Mouse (Mus musculus): ENCODE measurements around the gene Slc25a44. TPM values are rescaled to one million over a fixed set of nuclear protein-coding genes. Genes with fewer than 3 reads are reported as not detected.
A peak's percentile ranks its signal among the peaks of the same experiment; 100 is the strongest.
"Not testable (repeated sequence)": the region's sequence is repeated elsewhere in the genome, so short reads cannot be mapped to it uniquely, and the experiment has no call there.

Gene Slc25a44
- polyA plus RNA-seq, 1 experiment: 25.4 TPM

DNA sequence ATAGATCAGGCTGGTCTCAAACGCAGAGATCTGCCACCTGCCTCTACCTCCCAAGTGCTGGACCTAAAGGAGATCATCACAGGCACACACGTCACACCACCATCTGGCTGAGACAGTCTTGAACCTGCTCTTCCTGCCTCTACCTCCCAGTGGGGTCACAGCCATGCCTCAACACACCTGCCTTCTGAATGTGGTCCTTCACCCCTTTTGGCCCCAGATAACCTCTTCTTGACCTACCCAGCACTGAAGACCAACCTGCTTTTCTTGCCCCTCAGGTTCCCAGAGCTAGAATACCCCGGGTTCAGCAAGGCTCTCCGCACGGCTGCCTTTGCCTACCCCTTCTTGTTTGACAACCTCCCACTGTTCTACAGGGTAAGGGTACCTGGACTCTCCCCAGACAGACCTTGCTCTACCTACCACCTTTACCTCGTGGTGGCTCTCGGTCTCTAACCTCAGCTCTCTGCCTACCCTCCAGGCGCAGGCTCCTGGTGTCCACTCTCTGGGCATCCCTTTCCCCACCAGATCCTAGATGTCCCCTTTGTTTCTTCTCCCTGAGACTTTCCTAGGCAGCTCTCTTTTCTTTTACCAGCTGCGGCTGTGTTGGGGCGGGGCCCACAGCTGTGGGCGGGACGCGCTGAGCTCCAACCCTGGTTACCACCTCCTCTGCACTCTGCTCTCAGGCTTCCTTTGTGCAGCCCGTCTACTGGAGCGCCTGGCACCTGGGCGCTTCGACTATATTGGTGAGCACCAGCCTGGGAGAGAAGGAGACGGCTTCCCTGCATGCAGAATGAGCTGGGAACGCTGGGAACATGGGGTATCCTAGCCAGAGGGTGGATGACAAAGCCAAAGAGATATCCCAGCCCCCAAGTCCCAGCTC is 49.0 kb downstream of the Slc25a44 start:
- WGBS: 14% methylated on average over 19 of the region's 19 CpGs
- H3K4me1 ChIP-seq (ENCODE audit: control insufficient read depth, insufficient read depth, low read length); H3K4me3 ChIP-seq (replicated peaks; ENCODE audit: extremely low read depth, low read depth, low read length); DNase-seq: not testable (repeated sequence)

DNA sequence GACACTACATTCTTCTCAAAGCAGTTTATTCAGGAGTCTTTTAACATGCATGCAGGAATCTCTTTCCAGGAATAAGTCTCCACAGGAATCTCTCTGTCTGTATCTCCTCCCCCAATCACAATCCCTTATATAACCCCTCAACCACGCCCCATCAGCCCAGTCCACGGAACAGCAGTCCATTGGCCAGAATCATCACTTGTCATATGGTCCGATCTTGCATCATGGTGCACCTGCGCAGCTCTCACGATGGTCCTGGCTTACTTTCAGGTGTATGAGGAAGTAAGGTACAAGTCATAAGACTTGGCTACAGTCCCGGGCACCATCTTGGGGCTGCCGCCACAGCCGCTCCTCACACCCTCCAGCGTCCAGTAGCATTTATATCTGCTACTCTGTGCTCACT is 52.3 kb downstream of the Slc25a44 start, which contains the start of gene Bglap3:
Gene Bglap3, minus strand, starts transcription at position 101 of the 400 bp plus-strand sequence.
- 88% methylated on average over 9 of the region's 9 CpGs for whole genome bisulfite sequencing
- H3K4me1 ChIP-seq (ENCODE audit: control insufficient read depth, insufficient read depth, low read length): not testable (repeated sequence)

DNA sequence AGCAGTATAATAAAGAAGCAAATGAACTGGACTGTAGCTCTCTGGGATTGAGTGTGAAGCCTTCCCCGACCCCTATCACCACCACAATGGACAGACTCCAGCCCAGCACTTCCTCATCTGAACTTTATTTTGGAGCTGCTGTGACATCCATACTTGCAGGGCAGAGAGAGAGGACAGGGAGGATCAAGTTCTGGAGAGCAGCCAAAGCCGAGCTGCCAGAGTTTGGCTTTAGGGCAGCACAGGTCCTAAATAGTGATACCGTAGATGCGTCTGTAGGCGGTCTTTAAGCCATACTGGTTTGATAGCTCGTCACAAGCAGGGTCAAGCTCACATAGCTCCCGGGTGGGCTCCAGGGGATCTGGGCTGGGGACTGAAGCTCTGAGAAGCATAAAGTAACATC is 56.4 kb downstream of the Slc25a44 start:
- H3K4me3 ChIP-seq (replicated peaks; ENCODE audit: extremely low read depth, low read depth, low read length); H3K4me1 ChIP-seq (ENCODE audit: control insufficient read depth, insufficient read depth, low read length); DNase-seq: not testable (repeated sequence)
- WGBS: 91% methylated on average over 7 of the region's 7 CpGs

More for the DNA sequence above, 52.3 kb downstream of the Slc25a44 start, which contains the start of gene Bglap3:
- not testable (repeated sequence) for H3K4me3 ChIP-seq (replicated peaks; ENCODE audit: extremely low read depth, low read depth, low read length); DNase-seq

DNA sequence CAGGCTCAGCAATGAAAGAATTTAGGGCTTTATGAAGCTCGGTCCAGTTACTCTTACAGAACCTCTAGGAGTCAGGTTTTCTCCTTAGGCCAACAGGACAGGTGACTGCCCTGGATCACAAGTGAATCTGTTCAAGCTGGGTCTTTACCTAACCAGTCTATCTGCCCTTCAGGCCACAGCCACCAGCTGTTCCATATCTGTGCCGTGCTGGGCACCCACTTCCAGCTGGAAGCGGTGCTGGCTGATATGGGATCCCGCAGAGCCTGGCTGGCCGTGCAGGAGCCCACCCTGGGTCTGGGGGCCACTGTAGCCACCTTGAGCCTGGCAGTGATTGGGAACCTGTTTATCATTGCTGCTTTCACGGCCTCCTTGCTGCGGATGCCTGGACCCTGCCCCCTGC is 57.4 kb downstream of the Slc25a44 start:
- H3K4me3 ChIP-seq (replicated peaks; ENCODE audit: extremely low read depth, low read depth, low read length); DNase-seq; H3K4me1 ChIP-seq (ENCODE audit: control insufficient read depth, insufficient read depth, low read length): not testable (repeated sequence)
- WGBS: 57% methylated on average over 4 of the region's 7 CpGs

DNA sequence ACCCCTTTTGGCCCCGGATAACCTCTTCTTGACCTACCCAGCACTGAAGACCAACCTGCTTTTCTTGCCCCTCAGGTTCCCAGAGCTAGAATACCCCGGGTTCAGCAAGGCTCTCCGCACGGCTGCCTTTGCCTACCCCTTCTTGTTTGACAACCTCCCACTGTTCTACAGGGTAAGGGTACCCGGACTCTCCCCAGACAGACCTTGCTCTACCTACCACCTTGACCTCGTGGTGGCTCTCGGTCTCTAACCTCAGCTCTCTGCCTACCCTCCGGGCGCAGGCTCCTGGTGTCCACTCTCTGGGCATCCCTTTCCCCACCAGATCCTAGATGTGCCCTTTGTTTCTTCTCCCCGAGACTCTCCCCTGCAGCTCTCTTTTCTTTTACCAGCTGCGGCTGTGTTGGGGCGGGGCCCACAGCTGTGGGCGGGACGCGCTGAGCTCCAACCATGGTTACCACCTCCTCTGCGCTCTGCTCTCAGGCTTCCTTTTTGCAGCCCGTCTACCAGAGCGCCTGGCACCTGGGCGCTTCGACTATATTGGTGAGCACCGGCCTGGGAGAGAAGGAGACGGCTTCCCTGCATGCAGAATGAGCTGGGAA is 58.0 kb downstream of the Slc25a44 start:
- not testable (repeated sequence) for H3K4me1 ChIP-seq (ENCODE audit: control insufficient read depth, insufficient read depth, low read length); H3K4me3 ChIP-seq (replicated peaks; ENCODE audit: extremely low read depth, low read depth, low read length)
- 9% methylated on average over 22 of the region's 22 CpGs for WGBS

DNA sequence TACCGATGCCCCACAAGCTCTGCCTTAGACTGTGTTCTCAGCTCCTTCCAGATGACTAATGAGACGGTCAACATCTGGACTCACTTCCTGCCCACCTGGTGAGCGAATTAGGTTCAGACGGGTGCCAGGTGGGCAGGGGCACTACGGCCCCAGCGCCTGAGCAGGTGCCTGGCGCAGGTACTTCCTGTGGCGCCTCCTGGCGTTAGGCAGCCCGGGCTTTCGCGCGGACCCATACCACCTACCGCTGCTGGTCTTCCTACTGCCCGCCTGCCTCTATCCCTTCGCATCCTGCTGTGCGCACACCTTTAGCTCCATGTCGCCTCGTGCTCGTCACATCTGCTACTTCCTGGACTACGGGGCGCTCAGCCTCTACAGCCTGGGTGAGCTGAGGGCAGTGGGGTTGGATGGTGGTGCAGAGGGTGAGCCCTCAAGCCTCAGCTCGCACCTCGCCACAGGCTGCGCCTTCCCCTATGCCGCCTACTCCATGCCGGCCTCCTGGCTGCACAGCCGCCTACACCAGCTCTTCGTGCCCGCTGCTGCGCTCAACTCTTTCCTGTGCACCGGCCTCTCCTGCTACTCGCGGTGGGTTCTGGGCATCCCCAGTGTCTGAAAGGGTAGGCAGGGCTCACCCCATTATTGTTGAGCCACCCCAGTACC is 59.1 kb downstream of the Slc25a44 start:
- DNase-seq: no peak
- H3K4me3 ChIP-seq (replicated peaks; ENCODE audit: extremely low read depth, low read depth, low read length): no peak overlapping the region
- 52% methylated on average over 34 of the region's 34 CpGs for WGBS
- TF ChIP-seq POLR2A (IDR thresholded peaks at IDR 0.05; ENCODE audit: borderline replicate concordance, extremely low read depth, low read depth, low read length): no peak
- no peak for TF ChIP-seq CTCF (IDR thresholded peaks at IDR 0.05; ENCODE audit: insufficient read depth, low read length)
- H3K4me1 ChIP-seq (ENCODE audit: control insufficient read depth, insufficient read depth, low read length): peaks cover 4% of the 10 kb centered on the region; the same call in 1 of the 2 replicates

More for the DNA sequence above, 58.0 kb downstream of the Slc25a44 start:
- peak; percentile 31 for DNase-seq

DNA sequence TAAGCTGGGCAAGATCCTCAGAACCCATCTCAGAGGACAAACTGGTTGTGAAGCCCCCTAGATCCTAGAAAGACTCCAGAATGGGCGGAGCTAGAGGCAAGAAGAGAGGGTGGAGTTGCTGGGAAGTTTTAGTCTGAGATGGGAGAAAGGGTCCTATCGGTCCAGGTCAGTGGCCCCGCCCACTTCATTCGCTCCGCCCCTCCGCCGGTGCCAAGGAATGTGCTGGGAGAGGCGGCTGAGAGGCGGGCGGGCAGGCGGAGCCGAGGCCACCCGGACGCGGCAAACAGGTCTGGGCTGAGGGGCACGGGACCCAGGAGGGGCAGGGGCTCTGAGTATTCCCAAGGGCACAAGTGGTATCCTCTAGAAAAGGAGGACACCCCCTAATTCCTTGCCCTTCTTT is 60.6 kb downstream of the Slc25a44 start, which contains the start of gene Paqr6:
Gene Paqr6, plus strand, starts transcription at position 248 of the 400 bp plus-strand sequence.
- Histone ChIP-seq H3K4me1 (ENCODE audit: control insufficient read depth, insufficient read depth, low read length) (peaks cover 4% of the 10 kb centered on the region; the same call in 1 of the 2 replicates), H3K4me3 (replicated peaks; ENCODE audit: extremely low read depth, low read depth, low read length) (peak within 1 kb of the TSS; percentile 34)
- WGBS: 13% methylated on average over 16 of the region's 16 CpGs
- peak; percentile 79 for DNase-seq
- no peak for TF ChIP-seq POLR2A (IDR thresholded peaks at IDR 0.05; ENCODE audit: borderline replicate concordance, extremely low read depth, low read depth, low read length)
- no peak for TF ChIP-seq CTCF (IDR thresholded peaks at IDR 0.05; ENCODE audit: insufficient read depth, low read length)

DNA sequence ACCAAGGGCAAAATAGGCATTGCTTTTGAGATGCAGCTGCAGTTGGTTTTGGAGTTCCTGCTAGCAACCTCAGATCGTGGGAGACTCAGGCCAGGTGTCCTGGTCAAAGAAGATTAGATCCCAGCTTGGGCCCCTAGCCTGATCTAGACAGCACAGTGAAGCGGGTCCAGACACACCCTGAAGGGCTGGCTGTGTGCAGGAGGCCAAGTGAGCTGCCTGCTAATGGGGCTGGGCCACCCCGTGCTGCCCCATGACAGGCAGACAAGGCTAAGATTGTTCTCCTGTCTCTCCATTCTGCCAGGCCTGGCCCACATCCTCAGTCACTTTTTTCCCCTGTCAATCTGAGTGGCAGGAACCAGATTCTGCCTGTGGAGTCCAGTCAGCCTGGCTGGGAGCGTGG is 61.2 kb downstream of the Slc25a44 start:
- DNase-seq: no peak
- no peak for TF ChIP-seq POLR2A (IDR thresholded peaks at IDR 0.05; ENCODE audit: borderline replicate concordance, extremely low read depth, low read depth, low read length)
- TF ChIP-seq CTCF (IDR thresholded peaks at IDR 0.05; ENCODE audit: insufficient read depth, low read length): no peak
- WGBS: 49% methylated on average over 4 of the region's 4 CpGs
- H3K4me3 ChIP-seq (replicated peaks; ENCODE audit: extremely low read depth, low read depth, low read length): no peak overlapping the region
- peaks cover 4% of the 10 kb centered on the region; the same call in 1 of the 2 replicates for H3K4me1 ChIP-seq (ENCODE audit: control insufficient read depth, insufficient read depth, low read length)

DNA sequence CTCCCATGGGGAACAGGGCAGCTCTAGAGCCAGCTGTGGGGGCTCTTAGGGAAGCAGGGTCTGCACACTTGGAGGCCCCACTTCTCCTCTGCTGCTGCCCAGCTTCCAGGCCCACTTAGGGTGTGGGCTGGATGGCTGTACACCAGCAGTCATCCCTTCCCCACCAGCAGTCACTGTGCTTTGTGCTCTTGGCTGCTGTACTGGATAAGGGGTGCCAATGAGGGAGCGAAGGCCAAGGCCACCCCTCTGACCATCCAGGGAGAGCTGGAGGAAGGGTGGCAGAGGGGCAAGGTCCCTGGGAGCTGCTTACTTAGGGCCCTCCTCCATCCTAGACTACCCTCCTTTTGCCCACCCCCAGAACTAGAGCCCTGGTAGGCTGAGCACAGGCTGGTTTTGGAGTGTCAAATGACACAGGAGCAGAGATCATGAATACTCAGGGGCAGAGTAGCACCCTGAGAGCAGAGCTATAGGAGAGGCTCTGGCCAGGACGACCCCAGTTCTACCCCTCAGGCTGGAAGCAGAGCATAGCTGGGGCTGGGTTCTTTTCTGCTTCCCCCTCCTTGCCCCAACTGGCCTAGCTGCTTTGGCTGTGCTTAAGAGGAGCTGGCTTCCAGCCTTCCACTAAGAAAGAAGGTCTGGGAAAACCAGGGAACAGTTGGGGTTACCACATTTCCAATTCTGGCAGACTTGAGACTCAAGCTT is 63.2 kb downstream of the Slc25a44 start:
- Histone ChIP-seq H3K4me3 (replicated peaks; ENCODE audit: extremely low read depth, low read depth, low read length) (no peak overlapping the region), H3K4me1 (ENCODE audit: control insufficient read depth, insufficient read depth, low read length) (peaks cover 4% of the 10 kb centered on the region; the same call in 1 of the 2 replicates)
- TF ChIP-seq CTCF (IDR thresholded peaks at IDR 0.05; ENCODE audit: insufficient read depth, low read length) (no peak), POLR2A (IDR thresholded peaks at IDR 0.05; ENCODE audit: borderline replicate concordance, extremely low read depth, low read depth, low read length) (no peak)
- no peak for DNase-seq
- WGBS: 84% methylated on average over 2 of the region's 2 CpGs

All from lung, adult 2 months (tissue).